Mouse (Mus musculus) liver, postnatal 0 days (tissue): ENCODE results near the gene Mpst.

Experiments used
- CTCF ChIP-seq: sonication (generic); IDR thresholded peaks from 2 replicates; pipeline ENCODE4 v1.5.1; 2016; ENCODE audit warnings: antibody characterized with exemption, low read depth
- EP300 ChIP-seq: IDR thresholded peaks from 2 replicates; pipeline ENCODE4 v1.6.1; 2016; ENCODE audit warnings: antibody characterized with exemption, low read depth, mild to moderate bottlenecking

- TF ChIP-seq EP300 (no peak), CTCF (no peak)
Measured at GRCm38 (mm10) chr15:78378556-78378955, 27.7 kb upstream of the Mpst start.
